Mouse (Mus musculus) testis, adult 2 months (tissue): ENCODE results near the gene Sprr4. TPM values are rescaled to one million over a fixed set of nuclear protein-coding genes. Genes with fewer than 3 reads are reported as not detected.
"Not testable (repeated sequence)": the region's sequence is repeated elsewhere in the genome, so short reads cannot be mapped to it uniquely, and the experiment has no call there.

ENCODE experiments used
- H3K27ac ChIP-seq: fragments of 200-500 bp; 2 replicates; pipeline ENCODE4 v1.5.1; 2012; ENCODE audit warnings: low read depth, low read length; ENCODE audit not compliant: control insufficient read depth, insufficient read depth
- H3K27me3 ChIP-seq: fragments of 200-500 bp; 2 replicates; pipeline ENCODE4 v1.6.1; 2012; ENCODE audit warnings: mild to moderate bottlenecking, low read length, moderate library complexity; ENCODE audit not compliant: control insufficient read depth, insufficient read depth
- H3K36me3 ChIP-seq: fragments of 200-500 bp; 2 replicates; pipeline ENCODE4 v1.6.1; 2012; ENCODE audit warnings: mild to moderate bottlenecking, low read length; ENCODE audit not compliant: control insufficient read depth, insufficient read depth
- H3K4me1 ChIP-seq: fragments of 200-500 bp; 2 replicates; pipeline ENCODE4 v1.6.1; 2012; ENCODE audit warnings: low read length; ENCODE audit not compliant: control insufficient read depth, insufficient read depth
- H3K4me3 ChIP-seq: fragments of 200-500 bp; 2 replicates; pipeline ENCODE4 v1.5.1; 2012; ENCODE audit warnings: low read depth, mild to moderate bottlenecking, low read length, moderate library complexity, mixed read lengths; ENCODE audit not compliant: control insufficient read depth
- CTCF ChIP-seq: fragments of 200-500 bp; IDR thresholded peaks from 2 replicates; pipeline ENCODE4 v1.5.1; 2012; ENCODE audit warnings: low read depth, mild to moderate bottlenecking, inconsistent platforms, low read length, moderate library complexity; ENCODE audit not compliant: control insufficient read depth, insufficient read depth, insufficient replicate concordance
- POLR2A ChIP-seq: fragments of 200-500 bp; IDR thresholded peaks from 2 replicates; pipeline ENCODE4 v1.6.1; 2012; ENCODE audit warnings: low read depth, mild to moderate bottlenecking, inconsistent platforms, low read length, moderate library complexity; ENCODE audit not compliant: control insufficient read depth
- polyA plus RNA-seq: library from polyadenylated mRNA; depleted of rRNA; stranded (reverse); fragments of >200 nt; gene quantifications from 2 replicates; pipeline ENCODE4 v1.2.3, GENCODE M21; 2012; rRNA removed

Sprr4 gene
- polyA plus RNA-seq, 1 experiment: not detected

DNA sequence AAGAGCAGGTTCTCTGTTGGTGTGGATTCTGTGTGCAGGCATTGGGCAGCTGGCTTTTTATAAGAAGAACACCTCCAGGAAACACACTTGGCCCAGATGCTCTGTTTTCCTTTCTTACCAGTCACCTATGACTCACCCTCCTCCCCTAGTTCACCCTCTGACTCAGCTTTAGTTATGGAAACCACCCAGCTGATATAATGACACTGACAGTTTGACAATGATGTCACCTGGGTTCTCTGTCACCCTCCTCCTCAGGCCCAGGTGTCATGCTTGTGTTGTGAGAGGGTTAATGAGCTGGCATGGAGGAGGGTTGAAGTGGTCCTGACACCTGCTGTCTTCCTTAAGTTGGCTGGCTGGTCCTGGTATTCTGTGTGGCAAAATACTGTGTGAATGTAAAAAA is 14.4 kb downstream of the Sprr4 start, which contains the start of gene Sprr1a:
Sprr1a (minus strand) TSS at position 33 of the 400 bp plus-strand sequence.
- no peak for TF ChIP-seq CTCF
- no peak for TF ChIP-seq POLR2A
- no peak within 1 kb of the TSS for H3K27ac ChIP-seq
- H3K4me3 ChIP-seq: no peak within 1 kb of the TSS
- H3K4me1 ChIP-seq: no peaks in the 10 kb centered on the region
- H3K36me3 ChIP-seq: no peaks in the 10 kb centered on the region
- H3K27me3 ChIP-seq: no peaks in the 10 kb centered on the region

DNA sequence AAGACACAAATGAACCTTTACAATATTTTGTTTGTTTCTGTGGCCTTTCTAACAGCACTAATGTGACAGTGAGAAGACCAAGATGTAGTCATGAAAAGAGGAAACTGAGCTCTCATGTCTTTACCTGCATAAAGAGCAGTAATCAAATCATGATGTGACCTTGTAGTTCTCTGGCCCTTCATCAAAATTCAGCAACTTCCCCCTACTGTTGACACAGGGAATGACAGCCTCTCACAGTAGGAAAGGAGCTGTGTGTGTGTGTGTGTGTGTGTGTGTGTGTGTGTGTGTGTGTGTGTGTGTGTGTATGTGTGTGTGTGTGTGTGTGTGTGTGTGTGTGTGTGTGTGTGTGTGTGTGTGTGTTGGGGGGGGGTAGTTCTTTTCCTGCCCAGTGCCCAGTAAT is 19.0 kb downstream of the Sprr4 start:
- H3K4me3 ChIP-seq, H3K27me3 ChIP-seq, H3K36me3 ChIP-seq, H3K27ac ChIP-seq, H3K4me1 ChIP-seq: not testable (repeated sequence)

DNA sequence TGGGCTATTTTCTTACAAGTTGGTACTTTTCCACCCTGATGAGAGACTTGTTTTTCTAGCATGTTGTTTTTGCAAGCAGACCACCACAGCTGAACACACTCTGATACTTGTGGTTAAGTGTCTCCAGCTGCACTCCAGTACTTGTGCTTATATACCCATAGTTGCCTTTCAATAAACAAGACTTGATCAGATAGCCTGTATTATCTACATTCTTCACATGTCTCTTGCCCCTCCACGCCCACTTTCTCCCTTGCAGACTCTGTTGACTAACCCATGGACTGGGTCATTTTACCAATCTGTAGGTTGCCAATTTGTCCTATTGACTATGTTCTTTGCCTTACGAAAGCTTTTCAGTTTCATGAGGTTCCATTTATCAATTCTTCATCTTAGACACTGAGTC is 30.2 kb downstream of the Sprr4 start:
- Histone ChIP-seq H3K36me3 (no peaks in the 10 kb centered on the region), H3K4me1 (no peaks in the 10 kb centered on the region), H3K4me3 (no peak overlapping the region), H3K27me3 (no peaks in the 10 kb centered on the region), H3K27ac (no peak overlapping the region)
- TF ChIP-seq CTCF (no peak), POLR2A (no peak)

DNA sequence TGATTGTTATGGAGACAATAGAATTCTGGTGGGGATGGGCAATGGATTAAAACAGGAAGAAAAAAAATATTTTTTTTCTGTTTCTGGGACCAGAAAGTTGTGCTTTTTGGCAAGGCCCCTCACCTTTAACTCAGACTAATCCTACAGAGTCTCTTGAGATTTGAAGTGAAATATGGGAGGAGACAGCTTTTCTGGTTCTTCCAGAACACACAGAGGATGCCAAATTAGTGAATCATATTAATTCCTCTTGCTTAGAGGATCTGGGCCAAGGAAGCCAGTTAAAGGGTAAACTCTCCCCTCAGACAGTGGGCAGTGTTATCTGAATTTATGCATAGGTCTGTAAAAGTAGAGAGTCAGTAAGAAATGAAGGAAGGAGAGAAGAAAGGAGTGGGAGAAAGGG is 32.9 kb downstream of the Sprr4 start:
- Histone ChIP-seq H3K4me3 (no peak overlapping the region), H3K36me3 (no peaks in the 10 kb centered on the region), H3K27ac (no peak overlapping the region), H3K4me1 (no peaks in the 10 kb centered on the region), H3K27me3 (no peaks in the 10 kb centered on the region)
- TF ChIP-seq CTCF (no peak), POLR2A (no peak)

DNA sequence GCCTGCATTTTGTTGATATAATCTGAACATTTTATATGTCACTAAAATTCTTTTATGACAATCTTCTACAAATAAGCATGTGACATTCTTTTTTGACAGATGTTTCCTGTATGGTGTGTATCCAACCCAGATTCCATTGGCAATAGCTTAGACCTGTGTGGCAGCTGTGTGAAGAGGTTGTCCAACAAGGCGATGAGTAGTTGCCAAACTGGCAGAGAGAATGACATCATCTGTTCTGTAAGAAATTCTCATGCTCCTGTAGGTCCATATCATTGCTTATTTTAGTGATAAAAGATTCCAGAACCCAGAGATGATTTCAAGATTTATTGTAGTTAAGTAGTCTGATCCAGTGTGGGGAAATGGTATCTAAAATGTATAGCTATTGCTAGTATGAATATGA is 33.7 kb downstream of the Sprr4 start:
- Histone ChIP-seq H3K27me3 (no peaks in the 10 kb centered on the region), H3K36me3 (no peaks in the 10 kb centered on the region), H3K4me1 (no peaks in the 10 kb centered on the region), H3K27ac (no peak overlapping the region), H3K4me3 (no peak overlapping the region)
- TF ChIP-seq POLR2A (no peak), CTCF (no peak)

DNA sequence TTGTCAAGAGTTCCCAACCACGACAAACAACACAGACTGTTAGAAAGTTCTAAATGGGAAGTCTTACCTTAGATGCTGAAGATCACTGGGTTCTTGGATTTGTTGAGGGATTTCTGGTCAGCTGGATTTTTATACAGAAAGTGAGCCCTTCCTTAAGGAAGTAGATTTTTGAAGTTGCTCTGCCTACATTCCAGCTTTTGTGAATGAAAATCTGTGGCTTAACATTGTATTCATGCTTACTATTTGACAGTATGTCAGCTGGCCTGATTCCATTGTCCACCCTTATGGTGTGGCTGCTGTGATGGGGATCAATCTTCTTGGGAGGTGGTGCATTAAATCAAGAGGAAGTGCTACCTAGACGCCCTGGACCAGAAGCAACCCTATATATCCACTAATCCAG is 41.7 kb downstream of the Sprr4 start, which contains the start of gene Sprr3:
Sprr3 (minus strand) TSS at position 101 of the 400 bp plus-strand sequence.
- H3K27ac ChIP-seq: no peak within 1 kb of the TSS
- no peak within 1 kb of the TSS for H3K4me3 ChIP-seq
- no peaks in the 10 kb centered on the region for H3K36me3 ChIP-seq
- no peak for TF ChIP-seq CTCF
- TF ChIP-seq POLR2A: no peak
- no peaks in the 10 kb centered on the region for H3K4me1 ChIP-seq
- H3K27me3 ChIP-seq: no peaks in the 10 kb centered on the region

DNA sequence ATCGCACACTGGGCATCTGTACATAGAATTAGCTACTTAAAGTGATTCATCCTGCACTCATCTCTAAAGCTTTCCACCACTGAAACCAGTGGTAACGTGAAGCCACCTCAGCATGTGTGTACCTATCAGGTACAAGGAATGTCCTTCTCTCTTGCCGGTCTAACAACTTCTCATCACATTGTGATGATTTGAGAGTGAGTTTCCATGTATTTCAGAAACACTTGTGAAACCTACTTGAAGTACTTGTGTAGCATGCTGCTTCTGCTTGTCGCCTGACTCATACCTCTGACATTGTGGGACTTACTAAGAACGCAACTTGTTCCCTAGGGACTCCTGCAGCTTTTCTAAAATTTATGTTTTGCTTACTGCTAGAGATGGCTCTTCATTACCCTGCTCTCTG is 45.1 kb downstream of the Sprr4 start:
- TF ChIP-seq POLR2A: no peak
- no peak for TF ChIP-seq CTCF
- Histone ChIP-seq H3K36me3 (no peaks in the 10 kb centered on the region), H3K4me1 (no peaks in the 10 kb centered on the region), H3K4me3 (no peak overlapping the region), H3K27me3 (no peaks in the 10 kb centered on the region), H3K27ac (no peak overlapping the region)

Other genes starting within 250 kb of the Sprr4 start
- gene Sprr2a3, start 215.1 kb downstream of the Sprr4 start, polyA plus RNA-seq: 0.19 and 0.33 TPM in 2 replicates
- not detected in 2 replicates for gene Sprr2b, start 183.9 kb downstream of the Sprr4 start, polyA plus RNA-seq
- gene Sprr2d, start 161.4 kb downstream of the Sprr4 start, polyA plus RNA-seq: not detected in 2 replicates
- not detected in 2 replicates for gene Sprr2e, start 148.3 kb downstream of the Sprr4 start, polyA plus RNA-seq
- gene Sprr2f, start 135.3 kb downstream of the Sprr4 start, polyA plus RNA-seq: not detected in 2 replicates
- not detected in 2 replicates for gene Sprr2h, start 114.8 kb downstream of the Sprr4 start, polyA plus RNA-seq
- not detected in 2 replicates for gene Sprr2i, start 92.5 kb downstream of the Sprr4 start, polyA plus RNA-seq
- gene Sprr2j-ps, start 82.4 kb downstream of the Sprr4 start, polyA plus RNA-seq: not detected in 2 replicates
- gene Gm9774, start 71.1 kb downstream of the Sprr4 start, polyA plus RNA-seq: 5.2 and 7.2 TPM in 2 replicates
- gene Sprr2k, start 67.9 kb downstream of the Sprr4 start, polyA plus RNA-seq: not detected in 2 replicates
- not detected in 2 replicates for gene Sprr1b, start 61.7 kb downstream of the Sprr4 start, polyA plus RNA-seq
- gene Sprr3, start 41.8 kb downstream of the Sprr4 start, polyA plus RNA-seq: not detected in 2 replicates
- gene Sprr1a, start 14.6 kb downstream of the Sprr4 start, polyA plus RNA-seq: 0.32 and 0.73 TPM in 2 replicates
- not detected in 2 replicates for gene 2310046K23Rik, start 34.0 kb upstream of the Sprr4 start, polyA plus RNA-seq
- gene Ivl, start 73.2 kb upstream of the Sprr4 start, polyA plus RNA-seq: 0.05 and 0.06 TPM in 2 replicates
- gene Smcp, start 88.5 kb upstream of the Sprr4 start, polyA plus RNA-seq: 4,177 and 4,558 TPM in 2 replicates
- gene 2210017I01Rik, start 107.0 kb upstream of the Sprr4 start, polyA plus RNA-seq: 0.67 and 0.94 TPM in 2 replicates
- gene Lce6a, start 121.2 kb upstream of the Sprr4 start, polyA plus RNA-seq: 0.66 and 0.89 TPM in 2 replicates
- not detected in 2 replicates for gene Lce1a1, start 147.8 kb upstream of the Sprr4 start, polyA plus RNA-seq
- not detected in 2 replicates for gene Lce1b, start 156.4 kb upstream of the Sprr4 start, polyA plus RNA-seq
- gene Lce1a2, start 169.8 kb upstream of the Sprr4 start, polyA plus RNA-seq: not detected in 2 replicates
- 0.42 and 0.85 TPM in 2 replicates for gene Lce1c, start 178.8 kb upstream of the Sprr4 start, polyA plus RNA-seq
- gene Lce1d, start 186.7 kb upstream of the Sprr4 start, polyA plus RNA-seq: not detected in 2 replicates
- not detected in 2 replicates for gene Lce1e, start 208.6 kb upstream of the Sprr4 start, polyA plus RNA-seq
- not detected in 2 replicates for gene Lce1f, start 219.9 kb upstream of the Sprr4 start, polyA plus RNA-seq
- gene Gm38119, start 238.6 kb upstream of the Sprr4 start, polyA plus RNA-seq: not detected in 2 replicates